Mouse (Mus musculus) cerebellum, adult 11 months (tissue): ENCODE measurements at regions not wholly inside any gene's neighbourhood (a gene's known extent, or its start where the extent isn't known, plus 50 kb on each side); places are given as distances from the start of the nearest gene placed in this dataset.

ENCODE experiments used
- DNase-seq: peaks from one replicate; pipeline ENCODE4 v3.0.0; 2022

DNA sequence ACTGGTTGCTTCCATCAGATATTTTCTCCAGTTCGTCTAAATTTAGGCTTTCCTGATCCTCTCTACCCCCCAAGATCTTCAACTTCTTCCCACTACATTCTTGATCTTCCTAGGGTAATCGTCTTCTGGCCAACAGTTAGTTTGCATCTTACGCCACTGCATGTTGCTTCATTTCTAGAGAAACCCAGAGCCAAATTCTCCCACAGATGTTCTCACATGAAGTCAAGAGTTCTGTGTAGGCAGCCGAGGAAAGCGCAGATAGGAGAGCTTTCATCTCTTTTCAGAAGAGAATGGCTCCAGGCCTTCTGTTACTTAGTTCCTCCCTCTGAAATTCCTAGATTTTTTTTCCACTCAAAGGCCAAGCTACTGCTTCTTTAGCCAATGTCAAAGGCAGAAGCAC, 179.9 kb downstream of the Fgf10 start:
- no peak for DNase-seq

DNA sequence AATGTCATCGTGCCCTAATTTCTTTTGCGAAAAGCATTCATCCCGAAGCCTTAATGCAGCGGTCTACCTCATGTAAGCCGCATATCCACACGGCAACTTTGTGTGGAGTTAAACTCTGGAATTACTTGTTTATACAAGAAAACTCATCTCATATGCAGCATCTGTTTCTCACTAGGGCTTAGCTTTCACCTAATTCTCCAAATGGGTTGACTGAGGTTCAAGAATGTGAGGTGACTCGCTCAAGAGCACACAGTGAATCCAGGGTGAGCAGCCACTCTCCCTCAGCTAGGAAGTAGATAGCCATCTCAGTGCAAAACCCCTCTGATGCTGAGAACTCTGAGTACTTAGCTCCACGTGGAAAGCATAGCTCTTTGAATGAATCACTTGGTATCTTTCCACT, 181.1 kb downstream of the Fgf10 start:
- no peak for DNase-seq

DNA sequence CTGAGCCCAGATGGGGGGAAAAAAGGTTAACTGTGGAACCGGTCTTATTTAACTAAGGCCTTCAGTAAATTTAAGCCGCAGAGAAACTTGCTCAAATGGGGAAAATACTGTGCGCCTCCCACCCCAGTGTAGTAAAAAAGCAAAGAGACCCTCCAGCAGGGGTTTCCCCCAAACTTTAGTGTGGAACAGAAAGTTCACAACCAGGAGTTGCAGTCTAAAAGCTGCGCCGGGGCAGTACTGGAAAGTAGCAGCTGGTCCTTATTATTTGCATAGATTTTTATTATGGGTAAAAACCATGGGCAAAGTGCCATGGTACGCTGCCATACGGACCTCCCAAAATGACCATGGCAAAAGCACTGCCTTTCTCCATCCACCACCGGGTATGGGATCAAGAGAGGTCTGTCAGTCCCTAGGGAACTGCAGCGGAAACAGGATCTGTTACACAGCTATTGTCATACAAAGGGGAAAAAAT, 216.8 kb downstream of the Fgf10 start:
- no peak for DNase-seq

DNA sequence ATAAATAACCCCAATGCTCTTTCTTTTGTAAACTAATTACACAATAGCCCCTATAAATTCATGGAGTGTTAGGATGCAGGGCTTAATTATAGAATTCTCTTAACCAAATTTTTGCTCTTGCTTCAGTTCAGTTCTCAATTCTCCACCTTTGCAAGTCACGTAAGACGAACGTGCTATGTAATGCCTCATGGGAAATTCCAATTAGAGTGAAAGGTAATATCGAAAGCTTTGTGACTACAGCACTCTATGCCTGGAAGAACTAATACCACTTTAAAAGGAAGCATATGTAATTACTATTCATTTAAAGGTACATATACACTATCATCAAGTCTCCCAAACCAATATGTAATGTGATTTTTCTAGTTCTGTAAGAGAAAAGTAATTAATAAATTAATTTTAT, 225.5 kb downstream of the Fgf10 start:
- DNase-seq: no peak

DNA sequence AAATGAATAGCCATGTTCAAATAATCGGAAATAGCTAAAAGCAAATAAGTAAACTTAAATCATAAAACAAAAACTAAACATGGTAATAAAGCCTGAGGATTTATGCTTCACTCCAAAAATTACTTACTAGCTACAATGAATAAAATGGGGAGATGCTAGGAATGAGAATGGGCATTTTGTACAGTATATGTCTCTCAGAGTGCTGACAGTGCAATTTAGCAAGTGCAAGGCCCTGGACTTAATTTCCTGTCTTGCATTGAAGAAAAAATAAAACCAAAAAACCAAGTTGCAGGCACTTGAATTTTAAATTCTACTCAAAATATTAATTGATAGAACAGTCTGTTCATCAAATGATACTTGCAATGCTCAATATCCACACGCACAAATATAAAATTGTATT, 232.4 kb downstream of the Fgf10 start:
- DNase-seq: no peak

DNA sequence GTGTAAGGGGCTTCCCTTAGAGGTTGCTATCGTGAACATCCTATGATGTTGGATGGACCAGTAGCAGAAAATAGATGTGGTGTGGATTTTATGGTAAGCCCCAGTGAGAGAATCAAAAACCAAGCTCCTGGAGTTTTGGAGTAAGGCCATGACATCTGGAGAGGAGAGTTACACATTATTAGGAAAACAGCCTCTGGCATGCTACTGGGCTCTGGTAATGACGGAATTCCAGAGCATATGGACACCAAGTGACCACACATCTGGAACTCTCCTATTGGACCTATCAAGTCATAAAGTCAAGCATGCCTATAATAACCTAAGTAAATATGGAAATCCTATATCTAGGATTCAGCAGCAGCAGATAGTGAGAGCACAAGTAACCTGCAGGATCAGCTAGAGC, 240.8 kb downstream of the Fgf10 start:
- DNase-seq: no peak

DNA sequence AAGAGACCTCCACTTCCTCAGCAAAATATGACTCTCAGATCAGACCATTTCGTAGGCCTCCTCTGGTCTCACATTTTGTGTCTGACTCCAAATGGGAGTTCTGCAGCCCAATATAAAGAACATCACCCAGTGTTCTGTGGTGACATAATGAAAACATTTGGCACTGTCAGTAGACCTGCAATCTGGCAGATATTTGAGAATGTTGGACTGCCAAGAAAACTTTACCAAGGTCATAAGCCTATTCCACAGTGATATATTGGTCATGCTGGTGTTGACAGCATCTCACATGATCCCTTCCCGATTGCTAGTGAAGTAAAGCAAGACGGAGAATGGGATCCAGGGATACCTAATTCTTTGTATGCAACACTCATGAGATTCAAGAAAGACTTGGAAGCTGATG, 271.2 kb downstream of the Fgf10 start:
- no peak for DNase-seq

DNA sequence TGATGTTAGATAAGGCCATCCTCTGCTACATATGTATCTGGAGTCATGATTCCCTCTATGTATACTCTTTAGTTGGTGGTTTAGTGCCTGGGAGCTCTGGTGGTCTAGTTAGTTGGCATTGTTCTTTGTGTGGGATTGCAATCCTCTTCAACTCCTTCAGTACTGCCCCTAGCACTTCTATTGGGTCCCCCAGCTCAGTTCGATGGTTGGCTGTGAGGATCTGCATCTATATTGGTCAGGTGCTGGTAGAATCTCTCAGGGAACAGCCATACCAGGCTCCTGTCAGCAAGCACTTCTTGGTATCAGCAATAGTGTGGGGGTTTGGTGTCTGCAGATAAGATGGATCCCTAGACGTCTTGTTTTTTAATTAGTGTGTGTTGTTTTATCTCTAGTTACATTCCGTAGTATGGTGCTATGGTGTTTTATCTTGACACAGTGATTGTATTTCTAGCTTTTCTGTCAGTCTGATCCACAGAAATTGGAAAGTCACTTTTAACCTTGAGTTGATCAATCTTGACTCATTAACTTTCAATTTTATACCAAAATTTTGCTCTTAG, 296.6 kb downstream of the Fgf10 start:
- no peak for DNase-seq

DNA sequence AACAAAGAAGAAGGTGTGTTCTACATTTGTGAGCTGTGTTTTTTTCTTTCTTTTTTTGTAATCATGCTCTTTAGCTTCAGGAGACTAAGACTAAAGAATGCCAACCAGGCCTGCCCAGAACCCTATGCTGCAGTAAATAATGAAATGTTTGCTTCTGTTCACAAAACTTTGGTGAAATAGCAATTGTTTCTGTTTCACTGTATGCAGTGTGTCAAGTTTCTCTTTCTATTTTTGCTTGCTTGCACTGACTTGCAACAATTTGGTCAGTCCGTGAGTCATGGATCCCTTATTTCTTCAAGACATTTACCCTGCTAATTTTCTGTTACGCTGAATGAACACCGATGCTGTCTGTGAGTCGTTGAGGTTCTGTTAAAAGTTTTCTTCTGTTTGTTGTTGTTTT, 298.1 kb downstream of the Fgf10 start:
- DNase-seq: no peak

DNA sequence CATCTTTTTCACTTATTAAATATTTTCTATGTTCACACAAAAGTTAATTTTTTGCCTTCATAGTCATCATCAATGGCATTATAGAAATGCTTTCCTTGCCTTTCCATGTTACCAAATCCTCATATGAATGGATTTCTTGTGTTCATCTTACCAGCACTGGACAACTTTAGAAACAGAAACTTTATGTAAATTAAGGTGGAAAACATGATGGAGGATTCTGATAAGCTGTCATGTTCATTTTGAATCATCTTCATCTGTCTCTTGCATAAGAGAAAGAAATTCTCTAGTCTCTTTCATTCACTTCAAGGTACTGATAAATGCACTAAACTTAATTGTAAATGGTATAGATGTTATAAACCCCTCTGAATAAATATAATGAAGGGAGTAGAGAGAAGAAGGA, 305.4 kb downstream of the Fgf10 start:
- no peak for DNase-seq

DNA sequence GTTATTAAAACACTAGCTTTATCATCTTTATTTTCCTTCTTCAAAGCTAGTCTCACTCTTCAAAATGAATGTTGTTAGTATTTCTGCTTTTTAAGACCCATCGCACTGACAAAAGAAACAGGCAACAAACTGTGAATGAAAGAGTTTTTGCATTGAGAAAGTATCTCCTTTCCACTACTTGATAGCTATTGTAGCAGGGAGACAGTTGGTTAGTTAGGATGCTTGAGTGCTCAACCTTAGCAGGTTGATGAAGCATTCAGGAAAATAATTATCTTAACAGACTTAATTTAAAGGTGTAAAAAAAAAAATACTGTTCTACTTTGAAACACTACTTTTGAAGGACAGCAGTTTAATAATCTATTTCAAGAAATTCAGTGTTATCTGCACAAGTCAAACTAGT, 305.9 kb downstream of the Fgf10 start:
- DNase-seq: no peak

DNA sequence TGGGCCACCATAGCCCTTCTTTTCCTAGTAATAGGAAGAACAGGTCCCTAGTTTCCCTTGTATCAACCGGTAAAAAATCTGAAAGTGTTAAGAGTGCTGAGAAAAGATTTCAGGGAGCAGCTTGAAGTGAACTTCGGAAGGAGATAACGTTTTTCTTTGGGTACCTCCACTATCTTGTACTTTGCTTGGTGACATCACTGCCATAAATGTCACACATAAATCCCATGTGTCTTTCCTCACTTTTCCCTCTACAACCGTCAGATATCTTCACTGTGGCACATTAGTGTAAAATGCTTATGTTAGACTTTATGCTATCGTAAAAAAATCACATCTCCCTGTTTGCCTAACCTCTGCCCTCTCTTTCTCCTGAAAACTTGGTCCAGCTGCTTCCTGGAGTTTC, 309.9 kb downstream of the Fgf10 start:
- DNase-seq: no peak

DNA sequence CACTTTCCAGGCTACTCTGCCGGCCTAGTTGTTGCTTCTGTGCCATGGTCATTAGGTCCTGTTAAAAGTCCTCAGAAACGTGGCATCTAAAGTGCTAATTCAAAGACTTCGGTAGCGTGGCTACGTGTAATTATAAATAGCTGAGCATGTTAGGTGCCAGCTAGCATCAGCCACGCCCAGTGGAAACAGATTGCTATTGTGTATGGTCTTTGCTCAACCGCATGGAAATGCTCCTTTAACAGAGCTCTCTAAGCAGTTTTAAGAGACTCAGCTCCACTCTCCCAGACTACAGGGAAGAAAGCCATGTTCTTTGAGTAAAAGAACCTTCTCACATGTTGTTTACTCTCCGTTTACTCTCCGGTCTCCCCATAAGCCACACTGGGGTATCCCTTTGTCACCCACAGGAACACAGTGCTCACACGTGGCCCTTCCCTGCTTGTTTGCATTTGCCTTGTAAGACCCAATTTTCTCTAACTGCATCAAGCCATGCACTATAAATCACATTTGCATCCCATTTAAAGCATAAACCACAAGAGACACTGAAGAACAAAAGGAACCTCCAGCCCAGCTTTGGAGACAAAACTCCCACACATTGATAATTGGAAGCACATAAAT, 311.7 kb downstream of the Fgf10 start:
- no peak for DNase-seq

DNA sequence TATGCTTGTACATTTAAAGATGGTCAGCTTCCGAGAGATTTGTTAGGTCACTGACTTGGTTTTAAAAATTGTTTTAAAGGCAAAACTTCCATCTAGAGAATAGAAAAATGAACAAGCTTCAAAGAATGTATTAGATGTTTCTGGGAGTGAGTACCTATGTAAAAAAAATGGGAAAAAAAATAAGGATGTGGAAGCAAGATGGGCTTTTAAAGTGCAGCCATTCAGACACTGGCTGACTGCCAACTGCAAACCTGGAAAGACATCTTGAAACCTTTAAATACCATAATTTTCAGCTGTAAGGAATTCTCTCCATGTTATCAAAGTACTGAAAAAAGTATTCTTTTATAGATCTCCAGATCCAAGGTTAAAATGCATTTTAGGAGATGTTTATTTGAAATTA, 315.7 kb downstream of the Fgf10 start:
- no peak for DNase-seq

DNA sequence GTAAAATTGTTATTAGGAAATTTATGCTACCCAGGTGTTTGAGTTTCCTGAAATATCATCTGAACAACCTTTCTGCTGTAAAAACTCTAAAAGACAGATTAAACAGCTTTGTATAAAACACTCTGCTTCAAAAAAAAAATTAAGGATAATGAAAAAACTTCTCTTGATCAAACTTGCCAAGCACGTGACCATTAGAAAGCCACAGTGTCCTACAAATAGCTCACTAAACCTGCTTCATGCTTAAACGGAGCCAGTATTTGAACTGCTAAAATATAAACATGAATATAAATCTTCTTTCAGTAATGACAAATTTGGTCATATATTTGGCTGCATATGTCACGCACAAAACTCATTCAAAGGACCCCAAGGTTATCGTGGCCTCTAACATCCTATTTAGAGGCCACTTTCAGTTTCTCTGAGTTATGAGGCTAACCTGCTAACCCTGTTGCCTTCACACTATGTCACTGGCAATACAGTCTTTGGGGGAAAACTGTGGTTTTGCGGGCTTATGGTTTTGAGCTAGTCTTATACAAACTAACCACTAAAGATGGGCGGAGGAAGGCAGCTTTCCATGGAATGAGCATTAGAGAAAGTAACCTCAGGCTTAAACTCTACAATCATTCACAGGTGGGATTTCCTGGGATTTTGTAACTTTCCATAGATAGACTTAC, 355.8 kb downstream of the Fgf10 start:
- DNase-seq: no peak

DNA sequence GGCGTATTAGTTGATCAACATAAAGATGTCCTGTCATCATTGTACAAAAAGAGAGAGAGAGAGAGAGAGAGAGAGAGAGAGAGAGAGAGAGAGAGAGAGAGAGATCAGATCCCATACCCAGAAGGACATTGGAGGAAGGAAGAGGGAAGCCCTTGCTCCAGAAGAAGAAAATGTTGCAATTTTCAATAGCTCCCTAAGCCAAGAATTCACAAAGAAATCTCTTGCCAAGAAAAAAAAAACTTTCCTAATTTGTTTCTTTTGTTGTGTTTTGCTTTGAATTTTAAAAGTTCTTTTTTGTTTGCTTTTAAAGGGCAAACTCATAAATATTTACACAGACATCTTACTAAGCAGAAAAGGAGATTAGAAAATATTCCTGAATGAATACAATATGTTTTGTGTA, 370.0 kb downstream of the Fgf10 start:
- no peak for DNase-seq

DNA sequence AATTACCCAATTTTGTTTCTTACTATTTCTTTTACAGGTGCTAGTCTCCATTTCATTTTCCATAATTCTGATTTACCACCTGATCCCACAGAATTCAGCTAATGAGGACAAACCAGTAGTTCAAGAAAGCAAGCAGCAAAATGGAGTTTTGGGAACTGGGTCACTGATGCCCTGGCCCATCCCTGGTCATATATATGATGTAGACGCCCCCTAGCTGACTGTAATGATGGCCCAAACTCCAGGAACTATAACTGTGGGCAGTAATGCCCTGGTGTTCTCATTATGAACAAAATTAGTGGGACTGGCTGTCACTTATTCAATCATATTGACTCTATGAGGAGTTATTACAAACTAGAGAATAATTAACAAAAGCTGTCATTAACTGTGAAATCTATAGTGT, 375.5 kb downstream of the Fgf10 start:
- DNase-seq: no peak

DNA sequence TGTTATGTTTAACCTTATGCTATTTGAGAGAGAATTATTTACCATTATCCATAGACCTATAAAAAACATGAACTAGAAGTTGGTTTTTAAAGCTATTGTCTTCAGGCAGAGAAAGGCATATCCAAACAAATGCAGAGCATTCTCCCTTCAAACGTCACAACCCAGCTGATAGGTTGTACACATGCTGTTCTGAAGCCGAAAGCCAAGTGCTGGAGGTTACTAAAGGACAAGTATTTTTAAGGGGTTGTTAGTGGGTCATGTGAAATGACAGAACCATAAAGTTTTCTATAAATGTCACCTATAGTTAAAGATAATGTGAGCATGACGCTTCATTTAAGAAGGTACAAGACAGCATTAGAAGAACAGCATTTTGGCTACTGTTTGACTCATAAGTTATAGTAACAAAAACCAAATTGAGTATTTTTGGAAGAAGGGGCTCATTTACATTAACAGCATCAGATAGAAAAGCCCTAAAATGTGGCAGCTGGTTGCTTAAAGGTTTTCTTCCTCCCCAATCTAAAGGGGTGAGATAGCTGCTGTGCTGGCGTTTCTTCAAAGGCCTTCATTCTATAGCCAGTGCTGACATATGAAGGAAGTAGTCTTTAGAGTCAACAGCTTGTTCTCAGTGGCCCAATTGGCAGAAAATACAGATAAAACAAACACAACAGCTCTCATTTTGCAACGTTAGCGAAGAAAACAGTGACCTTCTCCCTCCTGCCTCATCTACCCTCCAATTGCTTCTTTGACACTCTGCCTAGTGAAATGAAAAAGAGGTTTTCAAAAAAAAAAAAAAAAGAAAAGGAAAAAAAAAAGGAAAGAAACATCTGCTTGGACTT, 359.4 kb upstream of the Paip1 start:
- DNase-seq: no peak

DNA sequence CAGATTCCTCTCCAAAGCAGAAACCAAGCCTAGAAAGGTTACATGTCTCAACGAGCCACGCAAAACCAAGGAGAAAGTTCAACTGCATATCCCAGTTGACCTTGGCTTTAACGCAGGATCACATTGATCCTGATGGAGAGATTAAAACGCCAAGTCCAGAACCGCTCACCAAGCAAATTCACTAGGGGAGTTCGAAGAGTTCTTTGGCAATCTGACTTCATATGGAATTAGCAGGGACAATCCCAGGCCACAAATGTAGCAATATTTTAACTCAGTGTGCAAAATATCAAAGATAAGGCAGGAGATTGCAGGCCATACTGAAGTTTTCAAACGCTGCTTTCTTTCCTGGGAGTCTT, 358.8 kb upstream of the Paip1 start:
- DNase-seq: no peak

DNA sequence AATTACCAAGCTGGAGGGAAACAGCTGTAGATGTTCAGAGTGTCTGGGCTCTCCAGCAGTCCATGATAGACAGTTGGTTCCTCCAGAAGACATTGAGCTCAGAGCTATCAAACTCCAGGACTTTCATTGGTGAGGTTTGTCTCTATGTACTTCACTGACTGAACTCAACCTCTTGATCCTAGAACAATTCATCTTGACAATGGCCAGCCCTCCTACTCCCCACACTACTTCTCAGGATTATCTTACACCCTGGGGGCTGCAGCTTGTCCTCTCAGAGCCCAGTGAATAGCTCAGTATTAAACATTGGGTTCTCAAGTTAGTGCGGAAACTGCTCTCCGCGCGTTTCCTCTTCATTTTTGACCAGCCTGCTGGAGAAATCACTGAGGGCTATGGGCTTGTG, 349.2 kb upstream of the Paip1 start:
- DNase-seq: no peak

DNA sequence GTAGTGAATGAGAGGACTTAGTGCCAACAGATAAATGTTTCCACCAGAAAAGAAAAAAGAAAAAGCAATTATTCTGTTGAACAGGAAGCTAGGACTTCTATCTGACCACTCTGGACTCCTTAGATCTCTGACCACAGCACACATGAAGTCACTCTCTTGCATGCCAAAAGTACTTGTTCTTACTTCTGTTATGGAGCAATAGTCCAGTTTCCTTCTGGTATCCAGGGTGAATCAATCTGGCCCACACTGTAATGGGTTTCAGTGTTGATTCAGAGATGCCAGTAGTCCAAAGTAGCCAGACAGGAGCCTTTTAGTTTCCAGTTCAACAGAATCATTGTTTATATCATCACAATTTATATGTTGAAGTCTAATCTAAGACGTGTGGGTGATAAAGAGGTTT, 346.7 kb upstream of the Paip1 start:
- no peak for DNase-seq

DNA sequence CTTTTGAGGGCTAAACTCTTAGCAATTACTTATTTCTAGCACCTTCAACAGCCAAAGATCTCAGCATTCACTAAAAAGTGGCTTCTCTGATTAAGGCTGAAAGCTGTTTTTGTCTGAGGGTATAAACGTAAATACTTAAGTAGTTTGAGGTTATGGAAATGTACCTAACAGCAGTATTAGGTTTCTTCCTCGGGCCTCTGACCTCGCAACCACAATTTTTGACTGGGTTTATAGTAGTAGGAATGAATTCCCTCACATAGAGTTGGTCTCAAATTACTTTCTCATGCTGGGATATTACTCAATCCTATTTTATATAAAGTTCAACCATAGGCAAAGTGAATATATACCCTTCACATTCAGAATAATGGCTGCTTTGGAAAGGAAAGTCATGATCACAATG, 310.5 kb upstream of the Paip1 start:
- no peak for DNase-seq

DNA sequence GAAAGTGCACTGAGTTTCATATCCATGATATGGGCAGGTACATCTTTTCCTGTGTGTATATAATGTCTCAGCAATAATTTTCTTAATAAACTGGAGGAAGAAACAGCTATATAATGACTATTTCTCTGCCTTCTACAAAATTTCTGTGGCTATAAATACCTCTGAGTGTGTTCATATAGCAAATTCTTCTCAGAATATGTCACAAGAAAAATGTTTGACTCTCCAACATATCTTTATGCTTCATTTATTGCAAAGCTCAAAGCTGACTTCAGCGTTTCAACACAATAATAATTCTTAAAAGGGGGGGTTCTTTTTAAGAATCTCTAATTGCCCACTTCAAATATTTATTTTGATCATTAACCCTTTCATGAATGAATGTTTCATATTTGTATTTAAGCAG, 310.0 kb upstream of the Paip1 start:
- no peak for DNase-seq

DNA sequence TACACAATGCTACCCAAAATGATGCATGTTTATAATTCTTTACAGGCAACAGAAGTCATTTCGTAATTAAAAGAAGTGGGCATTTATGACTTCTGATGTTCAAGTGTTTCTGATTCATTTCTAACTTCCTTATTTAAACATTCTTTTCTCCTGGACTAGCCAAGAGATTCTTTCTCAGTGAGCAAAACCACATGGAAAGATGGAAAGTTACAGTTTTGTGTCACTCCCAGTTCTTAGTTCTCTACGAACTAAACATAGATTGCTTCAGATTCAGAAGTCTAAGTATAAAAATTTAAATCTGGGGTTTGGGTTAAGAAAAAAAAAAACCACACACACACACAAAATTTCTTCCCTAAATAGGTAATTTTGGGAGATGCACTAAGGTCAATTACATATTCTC, 288.0 kb upstream of the Paip1 start:
- DNase-seq: no peak
